In the genomic region with DNA sequence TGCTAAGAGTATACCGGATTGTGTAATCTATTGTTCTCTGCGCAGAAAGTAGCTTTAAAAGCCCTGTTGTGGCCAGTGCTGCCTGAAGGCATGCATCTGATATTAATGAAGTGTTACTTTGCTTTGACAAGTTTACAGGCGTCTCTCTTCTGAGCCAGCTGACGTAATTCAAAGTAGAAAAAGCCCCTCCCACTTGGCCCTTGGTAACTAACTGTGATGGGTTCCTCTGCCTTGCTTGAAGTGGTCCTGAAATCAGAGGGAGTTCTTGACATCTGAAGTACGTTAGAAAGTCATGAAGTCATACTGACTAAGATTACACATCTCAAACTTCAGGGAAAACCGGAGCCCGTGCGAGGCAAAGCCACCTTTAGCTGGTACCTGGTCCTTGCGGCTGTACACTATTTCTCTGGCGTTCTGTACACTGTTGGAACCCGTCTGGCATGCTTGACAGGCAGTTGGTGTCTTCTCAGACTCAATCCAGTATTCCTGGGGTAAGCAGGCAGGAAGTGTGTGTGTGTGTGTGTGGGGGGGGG, we compare ENCODE assay signal across 9 mouse cellular contexts.
DNase-seq lines count a peak whose midpoint lies in the region; ATAC-seq and TF ChIP-seq lines count a peak whose summit lies in the region.
"Had no signal": no experiment of that assay in that cellular context is flagged by ENCODE, and none has a peak within 500 bp of the region (broad histone marks: within the 10 kb centered on the region; RNA-seq: fewer than 3 reads in every experiment).

No protein-coding gene starts in this region.

- peak overlapping the region; percentile 0 for H3K4me3 ChIP-seq in cerebellum, adult 2 months (replicated peaks; ENCODE audit: insufficient read depth, low read depth, low read length)
- no peak overlapping the region for H3K4me3 ChIP-seq in embryonic facial prominence, embryonic 11.5 days (ENCODE audit: low read depth, low read length)
- peak overlapping the region; percentile 44 for H3K4me3 ChIP-seq in heart, embryonic 13.5 days
- peak overlapping the region; percentile 28 for H3K4me3 ChIP-seq in limb, embryonic 15.5 days
- H3K4me3 ChIP-seq: liver, embryonic 13.5 days had no signal

- H3K27ac ChIP-seq in cerebellum, adult 2 months (ENCODE audit: insufficient read depth, low read length), result no peak overlapping the region
- H3K27ac ChIP-seq in embryonic facial prominence, embryonic 11.5 days (replicated peaks; ENCODE audit: low read depth, low read length), result no peak overlapping the region
- H3K27ac ChIP-seq in heart, embryonic 13.5 days (replicated peaks), result peak overlapping the region; percentile 91
- H3K27ac ChIP-seq in limb, embryonic 15.5 days, result peak overlapping the region; percentile 67; the same call in 1 of the 2 replicates
- H3K27ac ChIP-seq: liver, embryonic 13.5 days had no signal

- peak in 1 of 2 experiments; percentile 4 for DNase-seq in cerebellum, adult 2 months
- no peak for DNase-seq in cerebellum, postnatal 4 days (ENCODE audit: low spot score in 2 of 2)
- peak; percentile 26 for DNase-seq in embryonic facial prominence, embryonic 11.5 days (ENCODE audit: low spot score)
- no peak for DNase-seq in spleen, adult 18-20 months
- DNase-seq in cerebellum, adult 11 months, result no peak
- DNase-seq in testis, postnatal 10 days (ENCODE audit: low spot score), result no peak
- DNase-seq: liver, embryonic 13.5 days had no signal

- no peaks in the 10 kb centered on the region for H3K9me3 ChIP-seq in embryonic facial prominence, embryonic 11.5 days (replicated peaks; ENCODE audit: control insufficient read depth, low read length)
- H3K9me3 ChIP-seq in heart, embryonic 13.5 days, result no peaks in the 10 kb centered on the region
- no peaks in the 10 kb centered on the region for H3K9me3 ChIP-seq in limb, embryonic 15.5 days
- H3K9me3 ChIP-seq: liver, embryonic 13.5 days had no signal

- no peak for TF ChIP-seq CTCF in cerebellum, adult 2 months (IDR thresholded peaks at IDR 0.05; ENCODE audit: borderline replicate concordance, insufficient read depth, low read depth, low read length)

- H3K27me3 ChIP-seq in cerebellum, adult 2 months (ENCODE audit: control insufficient read depth, insufficient read depth, low read length), result no peaks in the 10 kb centered on the region
- H3K27me3 ChIP-seq in embryonic facial prominence, embryonic 11.5 days (ENCODE audit: control insufficient read depth, insufficient read depth, low read length), result no peaks in the 10 kb centered on the region
- no peaks in the 10 kb centered on the region for H3K27me3 ChIP-seq in heart, embryonic 13.5 days (replicated peaks)
- H3K27me3 ChIP-seq in limb, embryonic 15.5 days, result no peaks in the 10 kb centered on the region
- H3K27me3 ChIP-seq: liver, embryonic 13.5 days had no signal

- H3K36me3 ChIP-seq in embryonic facial prominence, embryonic 11.5 days (replicated peaks; ENCODE audit: control insufficient read depth, insufficient read depth, low read depth, low read length), result no peaks in the 10 kb centered on the region
- no peaks in the 10 kb centered on the region for H3K36me3 ChIP-seq in heart, embryonic 13.5 days
- H3K36me3 ChIP-seq in limb, embryonic 15.5 days, result no peaks in the 10 kb centered on the region
- H3K36me3 ChIP-seq: liver, embryonic 13.5 days had no signal

- TF ChIP-seq POLR2A in cerebellum, adult 2 months (IDR thresholded peaks at IDR 0.05; ENCODE audit: borderline replicate concordance, insufficient read depth, low read length), result no peak

- peak; percentile 56; the same call in 1 of the 2 replicates for ATAC-seq in embryonic facial prominence, embryonic 11.5 days (replicated peaks; ENCODE audit: insufficient number of reproducible peaks, low FRiP score, low TSS enrichment, low read depth)
- peak; percentile 28; the same call in 1 of the 2 replicates for ATAC-seq in heart, embryonic 13.5 days (ENCODE audit: extremely low read depth, insufficient number of reproducible peaks, low FRiP score, low TSS enrichment)
- ATAC-seq in limb, embryonic 15.5 days (ENCODE audit: insufficient number of reproducible peaks, low FRiP score, low TSS enrichment, low read depth), result peak; percentile 63; the same call in 1 of the 2 replicates

- peak overlapping the region; percentile 13; the same call in 1 of the 2 replicates for H3K4me2 ChIP-seq in embryonic facial prominence, embryonic 11.5 days (ENCODE audit: low read depth, low read length)
- peak overlapping the region; percentile 65 for H3K4me2 ChIP-seq in heart, embryonic 13.5 days
- peak overlapping the region; percentile 44 for H3K4me2 ChIP-seq in limb, embryonic 15.5 days
- H3K4me2 ChIP-seq: liver, embryonic 13.5 days had no signal

- H3K4me1 ChIP-seq in cerebellum, adult 2 months (ENCODE audit: control insufficient read depth, insufficient read depth, low read length), result no peaks in the 10 kb centered on the region
- H3K4me1 ChIP-seq in embryonic facial prominence, embryonic 11.5 days (ENCODE audit: control insufficient read depth, insufficient read depth, low read length), result no peaks in the 10 kb centered on the region
- peaks cover 55% of the 10 kb centered on the region for H3K4me1 ChIP-seq in heart, embryonic 13.5 days
- H3K4me1 ChIP-seq in limb, embryonic 15.5 days, result peaks cover 8% of the 10 kb centered on the region; the same call in 1 of the 2 replicates
- H3K4me1 ChIP-seq: liver, embryonic 13.5 days had no signal

- no peak overlapping the region for H3K9ac ChIP-seq in embryonic facial prominence, embryonic 11.5 days (replicated peaks; ENCODE audit: low read length)
- peak overlapping the region; percentile 77 for H3K9ac ChIP-seq in heart, embryonic 13.5 days
- H3K9ac ChIP-seq in limb, embryonic 15.5 days, result no peak overlapping the region
- H3K9ac ChIP-seq: liver, embryonic 13.5 days had no signal

- 33% methylated on average over 11 of the region's 11 CpGs for WGBS in cerebellum, adult 2 months
- 41% methylated on average over 11 of the region's 11 CpGs for WGBS in embryonic facial prominence, embryonic 11.5 days
- 20% methylated on average over 11 of the region's 11 CpGs for WGBS in heart, embryonic 13.5 days
- WGBS in limb, embryonic 15.5 days, result 15% methylated on average over 11 of the region's 11 CpGs

Comparison
In these comparisons a context has a peak if more than half of its experiments do, and no peak if none do; other contexts are left out.
1. H3K27ac ChIP-seq: peak in heart, embryonic 13.5 days (single experiment) and limb, embryonic 15.5 days (single experiment); none in cerebellum, adult 2 months (single experiment) and embryonic facial prominence, embryonic 11.5 days (single experiment).
2. H3K4me2 ChIP-seq: peak in every context shown above with its lines; median percentile 65 in heart, embryonic 13.5 days; 44 in limb, embryonic 15.5 days; 13 in embryonic facial prominence, embryonic 11.5 days.
3. Peak in every context shown above with its lines, with median percentiles within 50 percentile points of each other: ATAC-seq.